Mouse (Mus musculus): ENCODE results near the gene Ttyh1.

Ttyh1 gene

GRCm38 (mm10) chr7:4122783-4123182, 3.6 kb downstream of the Ttyh1 start:
- peak; percentile 46 to 59 for DNase-seq (ENCODE audit: low spot score in 2 of 2)

GRCm38 (mm10) chr7:4123732-4124131, 4.5 kb downstream of the Ttyh1 start:
- peak; percentile 93 for DNase-seq (ENCODE audit: low spot score in 2 of 2)

GRCm38 (mm10) chr7:4124315-4124759, 5.1 kb downstream of the Ttyh1 start:
- peak; percentile 93 to 97 for DNase-seq (ENCODE audit: low spot score in 2 of 2)

- no peak for DNase-seq (ENCODE audit: low spot score in 2 of 2)
These were observed 5.6 kb downstream of the Ttyh1 start for GRCm38 (mm10) chr7:4124856-4125255.

- peak in 1 of 2 experiments; percentile 37 for DNase-seq (ENCODE audit: low spot score in 2 of 2)
These were observed 6.1 kb downstream of the Ttyh1 start for GRCm38 (mm10) chr7:4125306-4125705.

GRCm38 (mm10) chr7:4126992-4127785, 8.0 kb downstream of the Ttyh1 start:
- peak in 1 of 2 experiments; percentile 36 for DNase-seq (ENCODE audit: low spot score in 2 of 2)

- peak in 1 of 2 experiments; percentile 18 for DNase-seq (ENCODE audit: low spot score in 2 of 2)
These were observed 8.7 kb downstream of the Ttyh1 start for GRCm38 (mm10) chr7:4127894-4128293.

- peak in 1 of 2 experiments; percentile 31 for DNase-seq (ENCODE audit: low spot score in 2 of 2)
These were observed 9.7 kb downstream of the Ttyh1 start for GRCm38 (mm10) chr7:4128860-4129259.

GRCm38 (mm10) chr7:4130686-4131452, 11.7 kb downstream of the Ttyh1 start:
- peak; percentile 87 to 89 for DNase-seq (ENCODE audit: low spot score in 2 of 2)

GRCm38 (mm10) chr7:4131964-4132363, 12.8 kb downstream of the Ttyh1 start:
- DNase-seq (ENCODE audit: low spot score in 2 of 2): no peak

- DNase-seq (ENCODE audit: low spot score in 2 of 2): peak; percentile 55 to 69
These were observed 13.4 kb downstream of the Ttyh1 start for GRCm38 (mm10) chr7:4132581-4132980.

GRCm38 (mm10) chr7:4132998-4133397, 13.8 kb downstream of the Ttyh1 start:
- no peak for DNase-seq (ENCODE audit: low spot score in 2 of 2)

- DNase-seq (ENCODE audit: low spot score in 2 of 2): peak in 1 of 2 experiments; percentile 18
These were observed 15.7 kb downstream of the Ttyh1 start for GRCm38 (mm10) chr7:4134911-4135310.

GRCm38 (mm10) chr7:4136404-4136770, 17.2 kb downstream of the Ttyh1 start:
- DNase-seq (ENCODE audit: low spot score in 2 of 2): no peak

- DNase-seq (ENCODE audit: low spot score in 2 of 2): peak; percentile 99 to 100
These were observed 17.7 kb downstream of the Ttyh1 start, which contains the start of gene Leng8 for GRCm38 (mm10) chr7:4136771-4137531. Gene Leng8, plus strand, starts transcription at chr7:4137039.

- peak; percentile 19 to 41 for DNase-seq (ENCODE audit: low spot score in 2 of 2)
These were observed 18.5 kb downstream of the Ttyh1 start for GRCm38 (mm10) chr7:4137746-4138145.

- DNase-seq (ENCODE audit: low spot score in 2 of 2): no peak
These were observed 19.0 kb downstream of the Ttyh1 start for GRCm38 (mm10) chr7:4138181-4138580.

GRCm38 (mm10) chr7:4138671-4139070, 19.5 kb downstream of the Ttyh1 start:
- DNase-seq (ENCODE audit: low spot score in 2 of 2): peak in 1 of 2 experiments; percentile 33

GRCm38 (mm10) chr7:4139391-4139790, 20.2 kb downstream of the Ttyh1 start:
- DNase-seq (ENCODE audit: low spot score in 2 of 2): peak in 1 of 2 experiments; percentile 28

GRCm38 (mm10) chr7:4141648-4142325, 22.6 kb downstream of the Ttyh1 start:
- peak; percentile 7 to 29 for DNase-seq (ENCODE audit: low spot score in 2 of 2)

- DNase-seq (ENCODE audit: low spot score in 2 of 2): peak in 1 of 2 experiments; percentile 29
These were observed 23.7 kb downstream of the Ttyh1 start for GRCm38 (mm10) chr7:4142796-4143445.
